Mouse (Mus musculus): Measurements from ENCODE around the gene Gm15294. TPM values are rescaled to one million over a fixed set of nuclear protein-coding genes. Genes with fewer than 3 reads are reported as not detected.

Gm15294 gene
- not detected in 2 replicates for polyA plus RNA-seq (2014; fragmentation: Nextera tagmentation; extraction: Ambion mirVana)

GRCm38 (mm10) chrX:141875135-141875534 lies at the start of gene Gm15294:
TSS of gene Gm15294 (minus strand) at chrX:141875235.
- no peak within 1 kb of the TSS for H3K4me2 ChIP-seq (ENCODE audit: low read length)
- no peak within 1 kb of the TSS for H3K9ac ChIP-seq (replicated peaks; ENCODE audit: low read length)
- DNase-seq (no peak), ATAC-seq (ENCODE audit: low FRiP score, low TSS enrichment) (no peak)
- H3K9me3 ChIP-seq (ENCODE audit: control insufficient read depth, low read length), result no peaks in the 10 kb centered on the region
- H3K36me3 ChIP-seq (ENCODE audit: control insufficient read depth, insufficient read depth, low read length), result no peaks in the 10 kb centered on the region
- H3K4me3 ChIP-seq (replicated peaks; ENCODE audit: low read depth, low read length), result no peak within 1 kb of the TSS
- 91% methylated on average over 4 of the region's 4 CpGs for WGBS
- H3K4me1 ChIP-seq (ENCODE audit: control insufficient read depth, insufficient read depth, low read length), result no peaks in the 10 kb centered on the region
- 0 out of 2 replicates have a peak, but pooled peaks cover 4% of the 10 kb centered on the region for H3K27me3 ChIP-seq (ENCODE audit: control insufficient read depth, insufficient read depth, low read length)
- H3K27ac ChIP-seq (replicated peaks; ENCODE audit: low read depth, low read length), result no peak within 1 kb of the TSS

- no peaks in the 10 kb centered on the region for H3K27me3 ChIP-seq (ENCODE audit: control insufficient read depth, insufficient read depth, low read length)
- H3K36me3 ChIP-seq (ENCODE audit: control insufficient read depth, insufficient read depth, low read length), result no peaks in the 10 kb centered on the region
- peak; percentile 1 for DNase-seq
- ATAC-seq (ENCODE audit: low FRiP score, low TSS enrichment), result no peak
- no peak overlapping the region for H3K27ac ChIP-seq (replicated peaks; ENCODE audit: low read depth, low read length)
- H3K9ac ChIP-seq (replicated peaks; ENCODE audit: low read length), result no peak overlapping the region
- H3K4me3 ChIP-seq (replicated peaks; ENCODE audit: low read depth, low read length), result no peak overlapping the region
- 33% methylated on average over 4 of the region's 4 CpGs for WGBS
- H3K4me1 ChIP-seq (ENCODE audit: control insufficient read depth, insufficient read depth, low read length), result no peaks in the 10 kb centered on the region
- H3K9me3 ChIP-seq (ENCODE audit: control insufficient read depth, low read length), result no peaks in the 10 kb centered on the region
- no peak overlapping the region for H3K4me2 ChIP-seq (ENCODE audit: low read length)
These were observed 9.5 kb upstream of the Gm15294 start for GRCm38 (mm10) chrX:141884336-141885048.

- 0 out of 2 replicates have a peak, but pooled peaks cover 4% of the 10 kb centered on the region for H3K27me3 ChIP-seq (ENCODE audit: control insufficient read depth, insufficient read depth, low read length)
- no peak overlapping the region for H3K27ac ChIP-seq (replicated peaks; ENCODE audit: low read depth, low read length)
- no peak overlapping the region for H3K4me2 ChIP-seq (ENCODE audit: low read length)
- WGBS, result 32% methylated on average over 11 of the region's 11 CpGs
- no peak overlapping the region for H3K4me3 ChIP-seq (replicated peaks; ENCODE audit: low read depth, low read length)
- no peaks in the 10 kb centered on the region for H3K36me3 ChIP-seq (ENCODE audit: control insufficient read depth, insufficient read depth, low read length)
- H3K9ac ChIP-seq (replicated peaks; ENCODE audit: low read length), result no peak overlapping the region
- ATAC-seq (ENCODE audit: low FRiP score, low TSS enrichment), result no peak
- no peaks in the 10 kb centered on the region for H3K4me1 ChIP-seq (ENCODE audit: control insufficient read depth, insufficient read depth, low read length)
- H3K9me3 ChIP-seq (ENCODE audit: control insufficient read depth, low read length), result no peaks in the 10 kb centered on the region
- DNase-seq, result no peak
These were observed 1.0 kb downstream of the Gm15294 start for GRCm38 (mm10) chrX:141874024-141874423.

- H3K9me3 ChIP-seq (ENCODE audit: control insufficient read depth, low read length), result no peaks in the 10 kb centered on the region
- no peak overlapping the region for H3K4me2 ChIP-seq (ENCODE audit: low read length)
- no peak overlapping the region for H3K9ac ChIP-seq (replicated peaks; ENCODE audit: low read length)
- H3K36me3 ChIP-seq (ENCODE audit: control insufficient read depth, insufficient read depth, low read length), result no peaks in the 10 kb centered on the region
- no peaks in the 10 kb centered on the region for H3K4me1 ChIP-seq (ENCODE audit: control insufficient read depth, insufficient read depth, low read length)
- H3K27me3 ChIP-seq (ENCODE audit: control insufficient read depth, insufficient read depth, low read length), result 0 out of 2 replicates have a peak, but pooled peaks cover 4% of the 10 kb centered on the region
- WGBS, result 24% methylated on average over 4 of the region's 4 CpGs
- ATAC-seq (ENCODE audit: low FRiP score, low TSS enrichment) (no peak), DNase-seq (no peak)
- no peak overlapping the region for H3K4me3 ChIP-seq (replicated peaks; ENCODE audit: low read depth, low read length)
- no peak overlapping the region for H3K27ac ChIP-seq (replicated peaks; ENCODE audit: low read depth, low read length)
These were observed 1.4 kb downstream of the Gm15294 start for GRCm38 (mm10) chrX:141873597-141873996.

- 25% methylated on average over 6 of the region's 6 CpGs for WGBS
- Histone ChIP-seq H3K36me3 (ENCODE audit: control insufficient read depth, insufficient read depth, low read length) (no peaks in the 10 kb centered on the region), H3K4me2 (ENCODE audit: low read length) (no peak overlapping the region), H3K9ac (replicated peaks; ENCODE audit: low read length) (no peak overlapping the region), H3K4me1 (ENCODE audit: control insufficient read depth, insufficient read depth, low read length) (no peaks in the 10 kb centered on the region), H3K9me3 (ENCODE audit: control insufficient read depth, low read length) (no peaks in the 10 kb centered on the region), H3K27ac (replicated peaks; ENCODE audit: low read depth, low read length) (no peak overlapping the region), H3K27me3 (ENCODE audit: control insufficient read depth, insufficient read depth, low read length) (0 out of 2 replicates have a peak, but pooled peaks cover 6% of the 10 kb centered on the region), H3K4me3 (replicated peaks; ENCODE audit: low read depth, low read length) (no peak overlapping the region)
- DNase-seq (peak; percentile 8), ATAC-seq (ENCODE audit: low FRiP score, low TSS enrichment) (no peak)
These were observed 19.2 kb downstream of the Gm15294 start for GRCm38 (mm10) chrX:141855684-141856396.

Other genes starting within 250 kb of the Gm15294 start
- gene Irs4, start 150.0 kb downstream of the Gm15294 start, polyA plus RNA-seq (2014; fragmentation: Nextera tagmentation; extraction: Ambion mirVana), result 2.4 and 2.9 TPM in 2 replicates

Data from midbrain, embryonic 14.5 days (tissue).